9 mouse cellular contexts compared by ENCODE assay signal in the genomic region with DNA sequence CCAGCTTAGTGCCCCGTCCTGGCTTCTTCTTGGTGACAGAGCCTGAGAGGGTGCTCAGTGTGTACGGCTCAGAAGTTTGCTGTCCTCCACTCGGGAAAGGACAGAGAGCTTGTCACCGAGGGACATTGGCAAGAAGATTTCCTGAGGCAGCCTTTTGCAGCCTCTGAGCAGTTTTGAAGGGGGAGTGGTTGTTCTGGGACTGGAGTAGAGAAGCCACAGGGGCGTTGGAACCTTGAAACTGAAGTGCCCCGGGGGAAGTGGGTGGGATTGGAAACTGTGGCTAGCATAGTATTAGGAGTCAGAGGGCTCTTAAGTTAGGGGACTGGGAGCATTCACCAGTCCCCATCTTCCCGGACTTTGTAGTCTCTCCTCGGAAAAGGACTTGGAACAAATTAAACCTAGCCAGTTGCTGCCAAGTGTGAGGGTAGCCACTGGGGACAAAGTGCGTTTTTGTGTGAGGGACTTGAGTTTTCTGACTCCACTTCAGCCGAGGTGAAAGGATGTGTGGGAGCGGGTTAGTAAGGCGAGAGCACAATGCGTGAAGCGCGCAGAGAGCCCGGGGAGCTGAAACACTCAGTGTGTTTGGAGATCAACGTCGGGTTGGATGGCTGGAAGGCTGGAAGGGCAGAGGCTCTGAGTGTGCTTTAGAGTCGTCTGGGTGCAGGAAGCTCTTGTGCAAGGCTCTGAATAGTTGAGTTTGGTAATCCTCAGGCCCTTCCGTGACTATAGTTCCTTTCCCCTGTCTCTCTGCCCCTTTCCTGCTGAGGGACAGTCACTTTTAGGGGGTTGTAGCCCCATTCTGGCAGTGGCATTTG. TPM values are rescaled to one million over a fixed set of nuclear protein-coding genes. Genes with fewer than 3 reads are reported as not detected.
A peak's percentile ranks its signal among the peaks of the same experiment; 100 is the strongest.
DNase-seq lines count a peak whose midpoint lies in the region; ATAC-seq lines count a peak whose summit lies in the region.
"Had no signal": no experiment of that assay in that cellular context is flagged by ENCODE, and none has a peak within 500 bp of the region (broad histone marks: within the 10 kb centered on the region; RNA-seq: fewer than 3 reads in every experiment).

No protein-coding gene starts in this region.

- no peak for ATAC-seq in intestine, embryonic 15.5 days

- WGBS in intestine, embryonic 15.5 days, result 55% methylated on average over 20 of the region's 20 CpGs

- H3K9ac ChIP-seq in intestine, embryonic 15.5 days, result no peak overlapping the region

- H3K4me3 ChIP-seq in brown adipose tissue, adult 24 weeks (ENCODE audit: insufficient read depth, low read depth, low read length), result peak overlapping the region; percentile 21; the same call in 1 of the 2 replicates
- no peak overlapping the region for H3K4me3 ChIP-seq in intestine, embryonic 15.5 days (replicated peaks)

- H3K36me3 ChIP-seq in intestine, embryonic 15.5 days, result no peaks in the 10 kb centered on the region

- no peak overlapping the region for H3K4me2 ChIP-seq in intestine, embryonic 15.5 days (replicated peaks)

- peak overlapping the region; percentile 73 for H3K27ac ChIP-seq in brown adipose tissue, adult 24 weeks (replicated peaks; ENCODE audit: low read depth, low read length)
- no peak overlapping the region for H3K27ac ChIP-seq in intestine, embryonic 15.5 days

- no peaks in the 10 kb centered on the region for H3K27me3 ChIP-seq in intestine, embryonic 15.5 days (replicated peaks)

- DNase-seq in heart, adult 11 months, result peak; percentile 91
- DNase-seq in heart, postnatal 25 days (ENCODE audit: low spot score), result no peak
- DNase-seq in kidney, adult 8-10 months, result peak; percentile 74 to 87
- peak; percentile 33 for DNase-seq in lung, postnatal 25 days (ENCODE audit: low spot score)
- no peak for DNase-seq in T-cell, adult 2 months (ENCODE audit: low spot score)
- no peak for DNase-seq in left cerebral cortex, adult 11 months (ENCODE audit: low spot score)
- DNase-seq: right cerebral cortex, postnatal 14 days had no signal

- H3K9me3 ChIP-seq in intestine, embryonic 15.5 days, result no peaks in the 10 kb centered on the region

- peaks cover 56% of the 10 kb centered on the region for H3K4me1 ChIP-seq in brown adipose tissue, adult 24 weeks (ENCODE audit: control insufficient read depth, insufficient read depth, insufficient read length, low read length)
- H3K4me1 ChIP-seq in intestine, embryonic 15.5 days (replicated peaks), result peaks cover 38% of the 10 kb centered on the region

- intact Hi-C loops in heart, postnatal 25 days (cut with DNase I), result loop anchor here (5.0 to 10.0 kb wide), 2 partner anchors 66 to 324 kb away; no protein-coding TSS in a partner anchor

RNA-seq across cellular contexts. Expression of a gene that starts 10.3 kb away (rescaled TPM):
- 10 to 100 TPM; 13.5 to 13.9 TPM for total RNA-seq in heart, postnatal 25 days (2021)
- 18.2 and 23.7 TPM in 2 replicates for polyA plus RNA-seq in brown adipose tissue, adult 24 weeks (2012; ENCODE audit: insufficient read depth, insufficient read length, missing spikeins)
- polyA plus RNA-seq in intestine, embryonic 15.5 days (2015; fragmentation: Nextera tagmentation; extraction: Ambion mirVana), result 4.9 and 5.3 TPM in 2 replicates

Comparison
In these comparisons a context has a peak if more than half of its experiments do, and no peak if none do; other contexts are left out.
1. DNase-seq: peak in heart, adult 11 months (single experiment), kidney, adult 8-10 months (2 of 2) and lung, postnatal 25 days (single experiment); none in heart, postnatal 25 days (single experiment), T-cell, adult 2 months (single experiment) and left cerebral cortex, adult 11 months (single experiment).